Mouse (Mus musculus): ENCODE data around the gene Vamp2.

Vamp2 gene

GRCm38 (mm10) chr11:69064259-69065133 is 23.8 kb upstream of the Vamp2 start:
- DNase-seq (ENCODE audit: low read depth, low spot score) = no peak

DNA sequence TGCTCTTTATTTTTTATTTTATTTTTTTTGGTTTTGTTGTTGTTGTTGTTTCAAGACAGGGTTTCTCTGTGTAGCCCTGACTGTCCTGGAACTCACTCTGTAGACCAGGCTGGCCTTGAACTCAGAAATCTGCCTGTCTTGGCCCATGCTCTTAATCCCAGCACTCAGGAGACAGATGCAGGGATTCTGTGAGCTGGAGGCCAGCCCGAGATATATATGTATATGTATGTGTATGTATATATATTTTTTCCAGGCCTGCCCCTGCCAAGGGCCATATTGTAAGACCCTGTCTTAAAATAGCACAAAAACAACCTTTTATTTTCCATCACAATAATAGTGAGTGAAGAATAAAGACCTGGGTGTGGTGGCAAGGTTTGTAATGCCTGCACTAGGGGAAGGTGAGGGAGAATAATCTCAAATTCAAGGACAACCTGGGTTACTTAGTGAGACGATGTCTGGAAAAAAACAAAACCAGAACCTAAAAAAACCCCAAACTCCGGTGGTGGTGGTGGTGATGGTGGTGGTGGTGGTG is 22.8 kb upstream of the Vamp2 start:
- no peak for DNase-seq (ENCODE audit: low read depth, low spot score)

- peak; percentile 90 for DNase-seq (ENCODE audit: low read depth, low spot score)
Observed at GRCm38 (mm10) chr11:69066163-69066861, 22.0 kb upstream of the Vamp2 start.

GRCm38 (mm10) chr11:69066956-69067355 is 21.3 kb upstream of the Vamp2 start:
- peak; percentile 95 for DNase-seq (ENCODE audit: low read depth, low spot score)

- DNase-seq (ENCODE audit: low read depth, low spot score) = peak; percentile 25
Observed at GRCm38 (mm10) chr11:69067601-69068000, 20.7 kb upstream of the Vamp2 start.

DNA sequence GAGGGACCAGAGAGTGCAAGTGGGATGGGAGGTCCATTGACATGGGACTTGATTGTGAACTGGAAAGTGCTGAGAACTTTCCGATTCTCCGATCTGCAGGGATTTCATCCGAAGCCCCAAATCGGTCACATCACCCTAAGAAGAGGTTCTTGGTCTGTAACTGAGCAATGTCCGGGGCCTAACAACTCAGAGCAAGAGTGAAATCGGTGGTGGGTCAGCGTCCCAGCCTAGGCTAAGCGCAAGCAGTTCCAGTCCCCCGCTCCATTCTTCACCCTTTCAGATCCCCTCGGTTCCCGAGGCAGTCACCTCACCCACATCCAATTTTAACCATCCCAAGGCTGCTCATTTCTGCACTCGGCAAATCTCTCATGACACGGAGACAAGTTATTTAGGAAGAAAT is 18.2 kb upstream of the Vamp2 start:
- DNase-seq (ENCODE audit: low read depth, low spot score) = no peak

- peak; percentile 99 for DNase-seq (ENCODE audit: low read depth, low spot score)
Observed at GRCm38 (mm10) chr11:69070590-69071222, 17.6 kb upstream of the Vamp2 start, which contains the start of gene Tmem107. Gene Tmem107, plus strand, starts transcription at chr11:69070806.

- DNase-seq (ENCODE audit: low read depth, low spot score) = peak; percentile 39
Observed at GRCm38 (mm10) chr11:69071262-69071661, 17.0 kb upstream of the Vamp2 start.

GRCm38 (mm10) chr11:69072234-69072633 is 16.1 kb upstream of the Vamp2 start:
- no peak for DNase-seq (ENCODE audit: low read depth, low spot score)

DNA sequence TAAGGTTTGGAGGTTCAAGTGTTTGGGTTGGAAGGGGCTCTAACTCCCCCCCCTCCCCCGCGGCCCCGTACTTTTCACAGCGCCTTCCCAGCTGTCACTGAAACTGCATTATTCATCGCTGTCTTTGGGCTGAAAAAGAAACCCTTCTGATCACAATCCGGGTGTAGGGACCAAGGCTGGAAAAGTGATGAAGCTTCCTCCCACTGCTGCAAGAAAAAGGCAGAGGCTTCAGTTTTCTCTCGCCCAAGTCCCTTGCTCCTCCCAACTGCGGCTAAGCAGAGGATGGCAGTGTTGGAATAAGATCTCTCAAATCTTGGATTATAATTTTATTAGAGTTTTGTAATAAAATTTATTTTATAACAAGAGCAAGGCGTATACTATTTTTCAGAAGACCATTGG is 15.6 kb upstream of the Vamp2 start:
- no peak for DNase-seq (ENCODE audit: low read depth, low spot score)

- peak; percentile 98 for DNase-seq (ENCODE audit: low read depth, low spot score)
Observed at GRCm38 (mm10) chr11:69073065-69073888, 15.0 kb upstream of the Vamp2 start.

- DNase-seq (ENCODE audit: low read depth, low spot score) = peak; percentile 75
Observed at GRCm38 (mm10) chr11:69073951-69074775, 14.1 kb upstream of the Vamp2 start.

DNA sequence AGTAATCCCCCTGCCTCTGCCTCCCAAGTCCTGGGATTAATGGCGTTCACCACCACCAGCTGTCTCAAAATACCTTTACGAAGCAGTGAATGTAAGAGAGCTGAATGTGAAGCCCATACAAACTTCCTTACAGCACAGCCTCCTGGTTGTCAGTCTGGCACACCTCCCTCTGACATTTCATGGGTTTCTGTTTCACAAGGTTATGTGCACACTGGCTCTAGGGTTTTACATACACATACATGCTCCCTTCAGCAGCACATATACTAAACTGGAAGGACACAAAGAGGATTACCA is 13.6 kb upstream of the Vamp2 start:
- no peak for DNase-seq (ENCODE audit: low read depth, low spot score)

- DNase-seq (ENCODE audit: low read depth, low spot score) = no peak
Observed at GRCm38 (mm10) chr11:69075764-69076479, 12.4 kb upstream of the Vamp2 start.

DNA sequence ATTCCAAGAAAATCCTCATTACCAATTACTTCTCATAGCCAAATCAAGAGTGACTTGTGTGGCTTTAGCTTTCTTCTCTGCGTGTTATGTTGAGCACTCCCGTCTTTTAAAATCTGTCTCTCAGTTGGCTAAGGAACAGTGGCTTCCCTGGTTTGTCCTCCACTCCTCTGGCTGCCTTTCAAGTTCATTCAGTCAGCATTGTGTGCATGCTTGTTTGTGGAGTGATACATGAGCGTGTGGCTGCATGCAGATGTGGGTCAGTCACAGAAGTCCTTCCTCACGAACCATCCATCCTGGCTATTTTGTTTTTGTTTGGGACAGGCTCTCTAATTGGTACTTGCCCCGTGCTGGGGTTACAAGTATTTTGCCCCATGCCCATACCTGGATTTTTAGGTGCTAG is 11.7 kb upstream of the Vamp2 start:
- peak; percentile 43 for DNase-seq (ENCODE audit: low read depth, low spot score)

GRCm38 (mm10) chr11:69077316-69077715 is 11.0 kb upstream of the Vamp2 start:
- DNase-seq (ENCODE audit: low read depth, low spot score) = no peak

DNA sequence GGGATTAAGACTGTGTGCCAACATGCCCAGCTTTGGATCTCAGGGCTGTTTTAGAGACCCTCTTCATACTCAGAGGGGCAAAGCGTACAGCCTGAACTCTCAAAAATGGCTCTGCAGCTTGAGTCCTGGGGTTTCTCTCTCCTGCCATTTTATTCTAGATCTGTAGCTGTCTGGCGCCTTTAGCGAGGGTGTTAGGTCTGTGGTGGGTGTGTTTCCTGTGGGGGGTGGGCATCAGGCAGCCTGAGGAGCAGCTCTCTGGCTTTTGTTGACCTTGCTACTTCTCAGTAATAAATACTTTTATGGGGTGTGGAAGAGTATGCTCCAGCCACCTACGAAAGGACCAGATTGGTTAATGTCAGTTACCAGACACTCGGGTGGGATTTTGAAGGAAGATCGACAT is 10.2 kb upstream of the Vamp2 start:
- no peak for DNase-seq (ENCODE audit: low read depth, low spot score)

DNA sequence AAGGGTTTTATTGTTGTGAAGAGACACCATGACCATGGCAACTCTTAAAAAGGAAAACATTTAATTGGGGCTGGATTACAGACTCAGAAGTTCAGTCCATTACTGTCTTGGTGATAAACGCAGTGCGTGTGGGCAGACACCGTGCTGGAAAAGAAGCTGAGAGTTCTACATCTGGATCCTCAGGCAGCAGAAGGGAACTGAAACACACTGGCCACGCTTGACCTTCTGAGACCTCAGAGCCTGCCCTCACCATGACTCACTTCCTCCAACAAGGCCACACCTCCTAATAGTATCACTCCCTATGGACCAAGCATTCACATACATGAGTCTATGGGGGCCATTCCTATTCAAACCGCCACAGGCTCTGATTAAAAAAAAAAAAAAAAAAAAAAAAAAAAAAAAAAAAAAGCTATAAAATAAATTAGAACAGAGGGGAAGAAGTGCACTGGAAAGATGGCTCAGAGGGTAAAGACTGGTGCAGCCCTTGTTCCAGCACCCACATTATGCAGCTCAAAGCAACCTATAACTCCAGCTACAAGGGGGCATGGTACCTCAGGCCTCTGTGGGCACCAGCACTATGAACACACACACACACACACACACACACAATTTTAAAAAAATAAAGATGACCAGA is 9.4 kb upstream of the Vamp2 start:
- DNase-seq (ENCODE audit: low read depth, low spot score) = no peak

GRCm38 (mm10) chr11:69080102-69080854 is 8.0 kb upstream of the Vamp2 start:
- no peak for DNase-seq (ENCODE audit: low read depth, low spot score)

All from brain, adult 2 months (tissue).